Mouse (Mus musculus): Measurements from ENCODE around the gene Sphkap. TPM values are rescaled to one million over a fixed set of nuclear protein-coding genes. Genes with fewer than 3 reads are reported as not detected.
A peak's percentile ranks its signal among the peaks of the same experiment; 100 is the strongest.

Gene Sphkap
- total and polyA plus RNA-seq, 2 experiments from 2014 or later = 17.2 to 63.2 TPM

GRCm38 (mm10) chr1:83406882-83407549, 984 bp downstream of the Sphkap start:
- Histone ChIP-seq H3K4me3 (ENCODE audit: low read depth, low read length) (peak overlapping the region; percentile 50), H3K9me3 (ENCODE audit: low read length) (no peaks in the 10 kb centered on the region), H3K4me1 (ENCODE audit: insufficient read depth, low read length) (no peaks in the 10 kb centered on the region), H3K36me3 (ENCODE audit: insufficient read depth, low read length) (no peaks in the 10 kb centered on the region), H3K27ac (ENCODE audit: low read depth, low read length) (no peak overlapping the region), H3K4me2 (ENCODE audit: low read depth, low read length, poor library complexity, severe bottlenecking) (peak overlapping the region; percentile 67), H3K9ac (replicated peaks; ENCODE audit: low read length, poor library complexity, severe bottlenecking) (peak overlapping the region; percentile 54; the same call in 1 of the 2 replicates), H3K27me3 (ENCODE audit: insufficient read depth, low read length) (no peaks in the 10 kb centered on the region)
- ATAC-seq (ENCODE audit: low FRiP score) (peak; percentile 20; the same call in 1 of the 2 replicates), DNase-seq (ENCODE audit: low spot score) (peak; percentile 59)
- TF ChIP-seq CTCF (IDR thresholded peaks at IDR 0.05) = peak; percentile 54
- WGBS = 14% methylated on average over 8 of the region's 8 CpGs

- no peak overlapping the region for H3K4me2 ChIP-seq (ENCODE audit: low read depth, low read length, poor library complexity, severe bottlenecking)
- no peaks in the 10 kb centered on the region for H3K36me3 ChIP-seq (ENCODE audit: insufficient read depth, low read length)
- WGBS = 86% methylated on average over 1 of the region's 1 CpGs
- H3K27ac ChIP-seq (ENCODE audit: low read depth, low read length) = no peak overlapping the region
- H3K9me3 ChIP-seq (ENCODE audit: low read length) = no peaks in the 10 kb centered on the region
- TF ChIP-seq CTCF (IDR thresholded peaks at IDR 0.05) = no peak
- DNase-seq (ENCODE audit: low spot score) = no peak
- H3K27me3 ChIP-seq (ENCODE audit: insufficient read depth, low read length) = no peaks in the 10 kb centered on the region
- H3K4me1 ChIP-seq (ENCODE audit: insufficient read depth, low read length) = no peaks in the 10 kb centered on the region
- H3K9ac ChIP-seq (replicated peaks; ENCODE audit: low read length, poor library complexity, severe bottlenecking) = no peak overlapping the region
- no peak overlapping the region for H3K4me3 ChIP-seq (ENCODE audit: low read depth, low read length)
- ATAC-seq (ENCODE audit: low FRiP score) = no peak
Measured at GRCm38 (mm10) chr1:83401079-83401478, 6.9 kb downstream of the Sphkap start.

GRCm38 (mm10) chr1:83396284-83396683, 11.7 kb downstream of the Sphkap start:
- no peaks in the 10 kb centered on the region for H3K4me1 ChIP-seq (ENCODE audit: insufficient read depth, low read length)
- ATAC-seq (ENCODE audit: low FRiP score) (no peak), DNase-seq (ENCODE audit: low spot score) (no peak)
- no peaks in the 10 kb centered on the region for H3K36me3 ChIP-seq (ENCODE audit: insufficient read depth, low read length)
- no peaks in the 10 kb centered on the region for H3K9me3 ChIP-seq (ENCODE audit: low read length)
- H3K4me3 ChIP-seq (ENCODE audit: low read depth, low read length) = no peak overlapping the region
- no peaks in the 10 kb centered on the region for H3K27me3 ChIP-seq (ENCODE audit: insufficient read depth, low read length)
- no peak overlapping the region for H3K4me2 ChIP-seq (ENCODE audit: low read depth, low read length, poor library complexity, severe bottlenecking)
- H3K9ac ChIP-seq (replicated peaks; ENCODE audit: low read length, poor library complexity, severe bottlenecking) = no peak overlapping the region
- no peak overlapping the region for H3K27ac ChIP-seq (ENCODE audit: low read depth, low read length)
- 89% methylated on average over 2 of the region's 2 CpGs for WGBS
- no peak for TF ChIP-seq CTCF (IDR thresholded peaks at IDR 0.05)

DNA sequence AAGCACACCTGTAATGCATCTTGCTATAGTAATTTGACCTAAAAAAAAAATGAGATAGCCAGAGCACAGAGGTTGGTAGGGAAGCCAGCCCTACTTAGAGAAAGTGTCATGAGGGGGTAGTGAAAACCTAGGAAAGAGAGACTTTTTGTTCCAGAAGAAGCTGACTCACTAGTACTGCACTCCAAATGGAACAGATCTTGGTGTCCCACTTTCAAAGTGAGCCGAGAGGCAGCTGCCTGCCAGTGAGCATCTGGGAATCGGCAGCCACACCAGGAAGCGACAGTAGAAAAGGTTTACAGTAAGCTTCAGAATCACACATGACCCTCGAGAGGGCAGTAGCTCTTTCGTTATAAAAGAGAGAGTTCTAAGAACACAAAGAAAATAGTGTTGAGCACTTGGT, 12.4 kb downstream of the Sphkap start:
- no peaks in the 10 kb centered on the region for H3K36me3 ChIP-seq (ENCODE audit: insufficient read depth, low read length)
- no peaks in the 10 kb centered on the region for H3K9me3 ChIP-seq (ENCODE audit: low read length)
- 85% methylated on average over 5 of the region's 5 CpGs for WGBS

DNA sequence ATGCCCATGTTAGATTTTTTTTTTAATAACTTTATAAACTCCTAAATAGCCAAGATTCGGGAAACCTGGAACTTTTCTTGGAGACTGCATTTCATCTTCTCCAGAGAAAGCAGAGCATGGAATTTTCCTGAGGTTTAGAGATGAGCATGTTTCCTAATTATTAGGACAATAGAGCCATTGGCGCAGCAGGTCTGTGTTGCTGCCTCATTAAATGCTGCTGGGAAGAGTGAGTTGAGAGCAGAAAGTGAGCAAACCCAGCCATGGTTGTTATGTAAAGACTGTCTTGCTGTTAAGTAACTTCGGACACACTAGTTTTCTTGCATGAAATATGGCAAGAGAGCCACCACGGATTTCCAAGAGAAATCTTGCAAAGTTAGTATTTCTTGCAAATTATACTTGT, 18.6 kb downstream of the Sphkap start:
- Histone ChIP-seq H3K4me1 (ENCODE audit: insufficient read depth, low read length) (no peaks in the 10 kb centered on the region), H3K4me2 (ENCODE audit: low read depth, low read length, poor library complexity, severe bottlenecking) (no peak overlapping the region), H3K27me3 (ENCODE audit: insufficient read depth, low read length) (no peaks in the 10 kb centered on the region), H3K9me3 (ENCODE audit: low read length) (no peaks in the 10 kb centered on the region), H3K27ac (ENCODE audit: low read depth, low read length) (no peak overlapping the region), H3K9ac (replicated peaks; ENCODE audit: low read length, poor library complexity, severe bottlenecking) (no peak overlapping the region), H3K4me3 (ENCODE audit: low read depth, low read length) (no peak overlapping the region), H3K36me3 (ENCODE audit: insufficient read depth, low read length) (no peaks in the 10 kb centered on the region)
- 74% methylated on average over 4 of the region's 4 CpGs for WGBS
- no peak for TF ChIP-seq CTCF (IDR thresholded peaks at IDR 0.05)
- peak; percentile 6 for DNase-seq (ENCODE audit: low spot score)
- ATAC-seq (ENCODE audit: low FRiP score) = no peak

More for the DNA sequence above, 12.4 kb downstream of the Sphkap start:
- Histone ChIP-seq H3K4me1 (ENCODE audit: insufficient read depth, low read length) (no peaks in the 10 kb centered on the region), H3K4me2 (ENCODE audit: low read depth, low read length, poor library complexity, severe bottlenecking) (no peak overlapping the region), H3K27ac (ENCODE audit: low read depth, low read length) (no peak overlapping the region), H3K27me3 (ENCODE audit: insufficient read depth, low read length) (no peaks in the 10 kb centered on the region), H3K4me3 (ENCODE audit: low read depth, low read length) (no peak overlapping the region), H3K9ac (replicated peaks; ENCODE audit: low read length, poor library complexity, severe bottlenecking) (no peak overlapping the region)
- no peak for ATAC-seq (ENCODE audit: low FRiP score)
- TF ChIP-seq CTCF (IDR thresholded peaks at IDR 0.05) = no peak
- DNase-seq (ENCODE audit: low spot score) = no peak

- no peaks in the 10 kb centered on the region for H3K27me3 ChIP-seq (ENCODE audit: insufficient read depth, low read length)
- H3K4me1 ChIP-seq (ENCODE audit: insufficient read depth, low read length) = no peaks in the 10 kb centered on the region
- no peak overlapping the region for H3K9ac ChIP-seq (replicated peaks; ENCODE audit: low read length, poor library complexity, severe bottlenecking)
- TF ChIP-seq CTCF (IDR thresholded peaks at IDR 0.05) = no peak
- no peak overlapping the region for H3K4me3 ChIP-seq (ENCODE audit: low read depth, low read length)
- no peak overlapping the region for H3K27ac ChIP-seq (ENCODE audit: low read depth, low read length)
- no peak for DNase-seq (ENCODE audit: low spot score)
- no peak for ATAC-seq (ENCODE audit: low FRiP score)
- WGBS = 84% methylated on average over 1 of the region's 1 CpGs
- no peaks in the 10 kb centered on the region for H3K36me3 ChIP-seq (ENCODE audit: insufficient read depth, low read length)
- no peak overlapping the region for H3K4me2 ChIP-seq (ENCODE audit: low read depth, low read length, poor library complexity, severe bottlenecking)
- H3K9me3 ChIP-seq (ENCODE audit: low read length) = no peaks in the 10 kb centered on the region
Measured at GRCm38 (mm10) chr1:83377404-83377803, 30.6 kb downstream of the Sphkap start.

All from midbrain, postnatal 0 days (tissue).